Mouse (Mus musculus) CH12F3 (cell line): Measurements from ENCODE around the gene Zfpm1.

ENCODE experiments used
- in situ Hi-C: fragments of 300-500 bp; cut with MboI; formaldehyde crosslinking; loops from 2 replicates; pipeline ENCODE4 v1.14.3; 2020; ENCODE audit warnings: low sequenced_read_pairs

The Zfpm1 gene

GRCm38 (mm10) chr8:122274651-122275391, 7.1 kb upstream of the Zfpm1 start:
- in situ Hi-C loops: loop anchor here (5.0 kb wide), 1 partner anchor 57 kb away; no protein-coding TSS in a partner anchor

DNA sequence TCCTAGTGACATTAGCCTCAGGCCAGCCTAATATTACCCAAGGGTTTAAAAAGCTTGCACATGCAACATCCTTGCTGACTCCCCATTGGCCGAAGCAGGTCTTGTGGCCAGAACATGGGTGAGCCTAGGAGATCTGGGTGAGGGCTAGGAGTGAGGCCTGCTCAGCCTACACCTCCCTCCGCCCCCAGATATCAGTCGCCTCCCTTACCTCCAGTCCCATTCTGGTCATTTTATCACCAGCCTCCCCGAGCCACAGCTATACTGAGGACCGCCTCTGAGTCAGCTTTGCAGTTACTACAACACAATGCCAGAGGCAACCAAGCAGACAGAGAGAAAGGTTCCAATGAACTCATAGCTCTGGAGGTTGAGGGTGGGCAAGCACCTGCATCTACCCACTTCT, 5.6 kb upstream of the Zfpm1 start:
- in situ Hi-C loops: loop anchor here (5.0 kb wide), 1 partner anchor 56 kb away; no protein-coding TSS in a partner anchor

GRCm38 (mm10) chr8:122277204-122277995, 4.5 kb upstream of the Zfpm1 start:
- in situ Hi-C loops: loop anchor here (5.0 kb wide), 1 partner anchor 55 kb away; no protein-coding TSS in a partner anchor

GRCm38 (mm10) chr8:122280156-122280555, 1.8 kb upstream of the Zfpm1 start:
- in situ Hi-C loops: no loop called here

DNA sequence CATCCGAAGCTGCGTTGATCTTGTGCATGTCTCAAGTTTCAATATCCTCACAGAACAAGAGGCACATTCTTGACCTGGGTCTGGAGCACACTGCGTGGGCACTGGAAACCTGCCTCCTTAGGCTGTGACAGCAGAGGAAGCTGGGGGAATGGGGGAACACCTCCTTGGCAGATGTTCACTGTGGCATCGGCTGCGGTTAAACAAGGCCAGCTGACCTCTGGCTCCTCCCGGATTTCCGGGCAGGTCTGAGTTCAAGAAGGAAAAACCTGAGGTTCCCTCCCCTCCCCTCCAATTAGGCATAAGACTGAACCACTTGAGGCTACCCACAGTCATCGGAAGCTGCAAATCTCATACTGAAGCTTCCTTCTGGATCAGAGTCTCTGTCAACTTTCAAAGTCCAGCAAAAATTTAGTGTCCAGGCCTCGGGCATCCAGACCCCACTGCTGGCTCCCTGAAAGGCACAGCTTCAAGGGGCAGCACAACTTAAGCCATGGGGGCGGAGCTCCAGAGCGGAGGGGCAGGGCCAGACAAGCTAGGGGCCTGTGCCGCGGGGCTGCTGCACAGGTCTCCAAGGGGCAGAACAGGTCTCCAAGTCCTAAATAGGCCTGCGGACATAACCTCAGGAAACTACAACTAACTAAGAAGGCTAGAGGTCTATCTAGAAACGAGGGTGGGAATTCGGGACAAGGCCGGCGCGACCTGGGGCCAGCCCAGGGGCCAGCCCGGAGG, 1.2 kb upstream of the Zfpm1 start:
- in situ Hi-C loops: no loop called here

DNA sequence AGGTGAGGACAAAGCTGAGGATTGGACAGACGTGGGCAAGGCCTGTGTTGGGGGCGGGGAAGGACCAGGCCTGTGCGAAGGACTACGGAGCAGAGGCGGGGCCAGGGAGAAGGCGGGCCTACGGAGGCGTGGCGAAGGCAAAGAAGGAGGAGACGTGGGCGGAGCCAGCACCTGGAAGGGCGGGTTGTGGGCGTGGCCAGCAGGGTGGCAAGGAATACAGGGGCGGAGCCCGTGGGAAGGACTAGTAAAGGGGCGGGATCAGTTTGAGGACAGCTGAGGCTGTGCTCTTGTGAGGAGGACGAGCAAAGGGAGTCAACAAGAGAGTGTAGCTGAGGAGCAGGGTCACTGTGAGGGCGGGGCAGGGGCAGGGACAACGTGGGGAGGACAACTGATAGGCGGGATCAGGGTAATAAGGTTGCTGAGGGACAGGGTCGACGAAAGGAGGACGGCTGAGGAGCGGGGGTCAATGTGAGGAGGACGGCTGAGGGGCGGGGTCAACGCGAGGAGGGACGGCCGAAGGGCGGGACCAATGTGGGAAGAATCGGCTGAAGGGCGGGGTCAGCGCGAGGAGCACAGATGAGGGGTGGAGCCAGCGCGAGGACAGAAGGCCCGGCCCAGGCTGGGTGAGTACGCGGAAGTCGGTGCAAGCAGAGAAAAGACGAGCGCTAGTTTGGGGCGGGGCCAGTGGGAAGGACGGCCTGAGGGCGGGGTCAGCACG, 465 bp upstream of the Zfpm1 start:
- in situ Hi-C loops: no loop called here

- in situ Hi-C loops: no loop called here
Observed at GRCm38 (mm10) chr8:122282501-122283355, 787 bp downstream of the Zfpm1 start.

- in situ Hi-C loops: no loop called here
Observed at GRCm38 (mm10) chr8:122283356-122284202, 1.6 kb downstream of the Zfpm1 start.

- in situ Hi-C loops: no loop called here
Observed at GRCm38 (mm10) chr8:122284203-122284658, 2.3 kb downstream of the Zfpm1 start.

GRCm38 (mm10) chr8:122284659-122285261, 2.8 kb downstream of the Zfpm1 start:
- in situ Hi-C loops: no loop called here

- in situ Hi-C loops: no loop called here
Observed at GRCm38 (mm10) chr8:122285727-122286126, 3.8 kb downstream of the Zfpm1 start.

GRCm38 (mm10) chr8:122286899-122287298, 5.0 kb downstream of the Zfpm1 start:
- in situ Hi-C loops: no loop called here

DNA sequence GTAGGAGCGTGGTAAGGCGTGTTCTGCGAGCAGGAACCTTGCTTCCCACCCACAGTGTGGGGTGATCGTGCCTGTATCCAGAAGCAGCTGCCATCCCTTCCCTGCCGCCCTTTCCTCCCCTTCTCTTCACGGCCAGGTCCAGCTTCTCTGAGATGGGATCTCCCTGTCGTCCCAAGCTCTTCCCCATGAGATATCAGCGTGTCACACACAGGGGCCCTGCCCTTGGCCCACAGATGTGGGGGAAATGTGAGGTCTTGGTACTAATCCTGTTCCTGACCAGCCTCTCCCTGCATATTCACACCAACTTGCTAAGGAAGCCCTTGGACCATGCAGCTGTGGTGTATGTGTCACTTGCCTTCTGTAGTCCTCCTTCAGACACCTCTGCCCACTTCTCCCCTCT, 5.8 kb downstream of the Zfpm1 start:
- in situ Hi-C loops: no loop called here

DNA sequence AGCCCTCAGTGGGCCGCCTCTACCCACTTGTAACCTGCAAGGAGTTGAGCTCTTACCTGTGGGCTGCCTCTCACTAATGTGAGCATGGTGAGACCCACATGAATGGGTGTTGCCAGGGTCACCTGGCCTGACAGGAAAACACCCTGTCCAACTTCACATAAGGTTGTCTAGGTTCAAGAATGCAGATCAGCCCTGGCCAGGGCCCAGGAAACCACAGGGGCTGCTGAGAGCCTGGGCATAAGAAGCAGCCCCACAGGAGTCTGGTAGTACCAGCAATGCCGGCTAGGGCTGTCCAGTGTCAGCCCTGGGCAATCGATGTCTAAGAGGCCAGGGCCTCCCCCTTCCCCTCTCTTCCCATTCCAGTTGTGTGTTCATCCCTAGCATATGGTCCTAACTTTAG, 6.4 kb downstream of the Zfpm1 start:
- in situ Hi-C loops: no loop called here

- in situ Hi-C loops: no loop called here
Observed at GRCm38 (mm10) chr8:122291075-122291474, 9.1 kb downstream of the Zfpm1 start.

DNA sequence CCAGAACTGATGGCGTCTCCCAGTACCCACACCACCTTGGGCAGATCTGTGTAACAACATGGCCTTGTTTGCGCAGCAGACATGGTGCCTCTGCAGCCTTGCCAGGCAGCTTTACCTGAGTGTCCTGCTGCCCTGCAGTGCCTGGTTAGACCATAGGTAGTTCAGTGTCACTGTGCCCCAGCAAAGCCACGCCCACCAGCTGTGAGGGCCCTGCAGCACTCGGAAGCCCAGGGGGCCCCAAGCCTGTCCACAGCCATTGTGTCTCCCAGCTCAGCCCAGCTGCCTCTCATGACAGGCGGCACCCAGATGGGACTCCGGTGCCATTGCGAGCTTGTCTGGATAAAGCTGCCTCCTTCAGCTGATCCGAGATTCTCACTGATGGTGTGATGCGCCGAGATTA, 9.6 kb downstream of the Zfpm1 start:
- in situ Hi-C loops: no loop called here

GRCm38 (mm10) chr8:122293484-122293883, 11.5 kb downstream of the Zfpm1 start:
- in situ Hi-C loops: no loop called here

DNA sequence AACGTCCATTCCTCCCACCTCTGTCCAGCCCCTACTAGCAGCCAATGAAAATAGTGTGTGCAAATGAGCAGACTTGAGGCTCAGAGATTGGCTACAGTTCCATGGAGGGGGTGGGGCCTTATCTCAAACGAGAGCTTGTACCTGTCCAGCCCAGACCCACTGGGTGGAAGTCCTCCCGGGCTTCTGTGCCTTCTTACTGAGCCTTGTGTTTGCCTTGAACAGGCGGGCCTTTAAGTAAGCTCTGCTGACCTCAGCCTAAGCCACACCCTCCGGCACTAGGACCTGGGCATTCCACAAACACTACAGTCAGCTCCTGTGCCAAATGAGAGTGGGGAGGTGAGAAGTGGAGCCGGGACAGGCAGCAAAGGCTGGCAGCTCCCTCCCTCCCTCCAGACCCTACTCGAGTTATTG, 12.3 kb downstream of the Zfpm1 start:
- in situ Hi-C loops: no loop called here
